Mouse (Mus musculus) layer of hippocampus, adult 9-10 months (tissue): Measurements from ENCODE around the gene Thsd4.

ENCODE experiments used
- DNase-seq: peaks from one replicate; pipeline ENCODE4 v3.0.0; 2022; ENCODE audit warnings: low spot score

Gene Thsd4

GRCm38 (mm10) chr9:60380550-60380949, 141.3 kb downstream of the Thsd4 start:
- DNase-seq = no peak

- DNase-seq = no peak
Measured at GRCm38 (mm10) chr9:60378235-60378634, 143.6 kb downstream of the Thsd4 start.

- DNase-seq = no peak
Measured at GRCm38 (mm10) chr9:60373161-60373737, 148.6 kb downstream of the Thsd4 start.

- no peak for DNase-seq
Measured at GRCm38 (mm10) chr9:60368516-60368915, 153.3 kb downstream of the Thsd4 start.

- DNase-seq = no peak
Measured at GRCm38 (mm10) chr9:60367617-60368305, 154.1 kb downstream of the Thsd4 start.

- DNase-seq = no peak
Measured at GRCm38 (mm10) chr9:60364166-60364781, 157.6 kb downstream of the Thsd4 start.

GRCm38 (mm10) chr9:60352351-60352750, 169.5 kb downstream of the Thsd4 start:
- DNase-seq = no peak

GRCm38 (mm10) chr9:60351153-60351552, 170.7 kb downstream of the Thsd4 start:
- DNase-seq = no peak

- no peak for DNase-seq
Measured at GRCm38 (mm10) chr9:60336147-60336546, 185.7 kb downstream of the Thsd4 start.

- no peak for DNase-seq
Measured at GRCm38 (mm10) chr9:60335455-60335854, 186.4 kb downstream of the Thsd4 start.

- no peak for DNase-seq
Measured at GRCm38 (mm10) chr9:60329911-60330310, 191.9 kb downstream of the Thsd4 start.

- no peak for DNase-seq
Measured at GRCm38 (mm10) chr9:60324716-60325115, 197.1 kb downstream of the Thsd4 start.

GRCm38 (mm10) chr9:60323435-60323834, 198.4 kb downstream of the Thsd4 start:
- no peak for DNase-seq

- no peak for DNase-seq
Measured at GRCm38 (mm10) chr9:60317291-60317690, 204.6 kb downstream of the Thsd4 start.

- DNase-seq = no peak
Measured at GRCm38 (mm10) chr9:60316510-60316909, 205.3 kb downstream of the Thsd4 start.

GRCm38 (mm10) chr9:60315533-60315932, 206.3 kb downstream of the Thsd4 start:
- DNase-seq = no peak

- DNase-seq = no peak
Measured at GRCm38 (mm10) chr9:60313661-60314060, 208.2 kb downstream of the Thsd4 start.

GRCm38 (mm10) chr9:60312670-60313069, 209.2 kb downstream of the Thsd4 start:
- DNase-seq = no peak

- no peak for DNase-seq
Measured at GRCm38 (mm10) chr9:60311594-60312128, 210.2 kb downstream of the Thsd4 start.

GRCm38 (mm10) chr9:60310741-60311317, 211.0 kb downstream of the Thsd4 start:
- DNase-seq = no peak

- no peak for DNase-seq
Measured at GRCm38 (mm10) chr9:60309786-60310711, 211.8 kb downstream of the Thsd4 start.

GRCm38 (mm10) chr9:60308182-60308581, 213.7 kb downstream of the Thsd4 start:
- no peak for DNase-seq
